In the genomic region with DNA sequence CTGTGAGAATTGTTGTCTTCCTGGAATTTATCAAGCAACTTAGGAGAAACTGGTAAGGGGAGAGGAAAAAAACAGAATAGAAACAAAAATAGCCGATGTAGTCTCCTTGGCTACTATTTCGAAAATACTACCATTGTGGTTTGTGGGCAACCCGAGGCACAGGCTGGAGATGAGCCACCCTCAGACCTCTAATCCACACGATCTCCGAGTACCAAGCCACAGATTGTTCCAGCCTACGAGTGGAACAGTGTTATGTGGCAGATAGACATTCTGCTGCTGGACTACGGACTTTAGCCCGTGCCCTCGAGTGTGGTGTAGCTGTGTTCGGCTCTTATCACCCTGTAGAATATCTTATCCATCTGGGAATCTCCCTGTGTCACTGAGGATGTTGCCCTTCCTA, we compare ENCODE assay signal across 22 mouse cellular contexts.
DNase-seq lines count a peak whose midpoint lies in the region; ATAC-seq and TF ChIP-seq lines count a peak whose summit lies in the region.
"Had no signal": no experiment of that assay in that cellular context is flagged by ENCODE, and none has a peak within 500 bp of the region (broad histone marks: within the 10 kb centered on the region; RNA-seq: fewer than 3 reads in every experiment).

No protein-coding gene starts in this region.

- H3K4me2 ChIP-seq in myocyte (ENCODE audit: low read depth): peak overlapping the region; percentile 33
- H3K4me2 ChIP-seq: embryonic facial prominence, embryonic 12.5 days; hindbrain, embryonic 12.5 days; neural tube, embryonic 13.5 days; stomach, embryonic 15.5 days had no signal

- no peak overlapping the region for H3K4me3 ChIP-seq in myocyte
- H3K4me3 ChIP-seq: embryonic facial prominence, embryonic 12.5 days; heart, embryonic 10.5 days; hindbrain, embryonic 12.5 days; limb, embryonic 10.5 days; neural tube, embryonic 13.5 days; stomach, embryonic 15.5 days had no signal

- no peak for TF ChIP-seq POLR2A in myocyte (IDR thresholded peaks at IDR 0.05; ENCODE audit: insufficient read length, low read depth)

- peak; percentile 90 for DNase-seq in heart, adult 11 months
- DNase-seq in heart, postnatal 14 days: no peak
- DNase-seq in left cerebral cortex, postnatal 4 days: no peak
- no peak for DNase-seq in ovary, adult 18-20 months (ENCODE audit: low spot score)
- no peak for DNase-seq in spleen, postnatal 4 days (ENCODE audit: low spot score in 2 of 2)
- DNase-seq: adrenal gland, adult 2 months; cerebellum, adult 9-10 months; kidney, adult 11 months; liver, postnatal 0 days; right cerebral cortex, postnatal 25 days; thymus, adult 18-20 months; thymus, postnatal 4 days had no signal

- H3K27me3 ChIP-seq in myocyte (ENCODE audit: control insufficient read depth, insufficient read depth, insufficient read length): no peaks in the 10 kb centered on the region
- H3K27me3 ChIP-seq: embryonic facial prominence, embryonic 12.5 days; hindbrain, embryonic 12.5 days; neural tube, embryonic 13.5 days; stomach, embryonic 15.5 days had no signal

- H3ac ChIP-seq in myocyte (ENCODE audit: control insufficient read depth, insufficient read length): no peak overlapping the region

- H3K36me3 ChIP-seq in myocyte (ENCODE audit: control insufficient read depth, insufficient read depth): no peaks in the 10 kb centered on the region
- H3K36me3 ChIP-seq: embryonic facial prominence, embryonic 12.5 days; heart, embryonic 10.5 days; hindbrain, embryonic 12.5 days; limb, embryonic 10.5 days; neural tube, embryonic 13.5 days; stomach, embryonic 15.5 days had no signal

- intact Hi-C loops in heart, postnatal 14 days (cut with DNase I): loop anchor here (10.0 kb wide), 1 partner anchor 201 kb away; no protein-coding TSS in a partner anchor
- intact Hi-C loops in left cerebral cortex, postnatal 4 days (cut with DNase I): no loop called here

- no peaks in the 10 kb centered on the region for H3K79me2 ChIP-seq in myocyte (ENCODE audit: control insufficient read depth, insufficient read depth)

- ATAC-seq in CD4-positive, CD25-positive, alpha-beta regulatory T cell, adult 4 months: peak; percentile 49
- ATAC-seq in inflammation-experienced regulatory T-cells, adult 6 months: peak; percentile 33
- ATAC-seq: forebrain, embryonic 16.5 days; liver, postnatal 0 days had no signal

TF ChIP-seq in myocyte, 11 proteins besides CTCF, POLR2A, EP300 and RAD21:
- no peak for TF ChIP-seq MAX (IDR thresholded peaks at IDR 0.05; ENCODE audit: low read depth)
- TF ChIP-seq MYOG (IDR thresholded peaks at IDR 0.05; ENCODE audit: control insufficient read depth in 1 of 3, insufficient read depth in 1 of 3, insufficient read length in 2 of 3, low read depth in 2 of 3): no peak
- TF ChIP-seq MYOD1 (IDR thresholded peaks at IDR 0.05; ENCODE audit: control insufficient read depth in 1 of 3, insufficient read length in 2 of 3, low read depth in 2 of 3): peak in 1 of 3 experiments; percentile 25
